Mouse (Mus musculus): ENCODE results near the gene Zfp367.

DNA sequence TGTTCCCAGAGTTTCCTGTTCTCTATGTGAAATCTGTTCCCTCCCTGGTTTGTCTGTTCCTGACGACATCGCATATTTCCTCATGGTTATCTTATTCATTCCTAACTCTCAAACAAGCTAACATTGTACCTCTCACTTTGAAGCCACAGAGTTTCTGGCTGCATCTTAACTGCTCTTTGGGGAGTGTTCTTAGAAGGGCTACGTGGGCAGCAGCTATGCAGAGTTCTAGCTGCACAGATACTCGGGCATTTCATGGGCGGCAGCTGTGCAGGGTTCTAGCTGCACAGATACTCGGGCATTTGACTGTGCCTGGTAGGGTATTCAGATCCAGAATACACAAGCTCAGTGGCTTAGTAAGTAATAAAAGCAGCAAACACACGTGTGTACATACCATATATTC lies 64.9 kb downstream of the Zfp367 start:
- no peak for TF ChIP-seq TAL1 (conservative IDR thresholded peaks at IDR 0.05; ENCODE audit: low read depth, low read length)
- no peak for TF ChIP-seq CTCF (IDR thresholded peaks at IDR 0.05; ENCODE audit: low read depth, low read length)

Measured in G1E (cell line).